Mouse (Mus musculus) kidney, embryonic 14.5 days (tissue): ENCODE results near the gene Crkl. TPM values are rescaled to one million over a fixed set of nuclear protein-coding genes. Genes with fewer than 3 reads are reported as not detected.
"Not testable (repeated sequence)": the region's sequence is repeated elsewhere in the genome, so short reads cannot be mapped to it uniquely, and the experiment has no call there.

Experiments used
- ATAC-seq: fragments of 200-750 bp; cut with Nextera tagmentation; 2 replicates; pipeline ENCODE4 v1.8.0; 2017; ENCODE audit warnings: moderate number of reproducible peaks, mild to moderate bottlenecking, moderate TSS enrichment, moderate library complexity; ENCODE audit not compliant: low FRiP score, low TSS enrichment
- H3K27ac ChIP-seq: fragments of 300-500 bp; sonication (generic); 2 replicates; pipeline ENCODE4 v1.5.1; 2014; ENCODE audit warnings: low read depth, mild to moderate bottlenecking, low read length, moderate library complexity, mixed read lengths
- H3K27me3 ChIP-seq: fragments of 300-500 bp; sonication (generic); 2 replicates; pipeline ENCODE4 v1.6.1; 2014; ENCODE audit warnings: mild to moderate bottlenecking, low read length; ENCODE audit not compliant: control insufficient read depth, insufficient read depth
- H3K36me3 ChIP-seq: fragments of 300-500 bp; sonication (generic); 2 replicates; pipeline ENCODE4 v1.6.1; 2014; ENCODE audit warnings: low read length, mixed read lengths; ENCODE audit not compliant: control insufficient read depth, insufficient read depth
- H3K4me1 ChIP-seq: fragments of 300-500 bp; sonication (generic); 2 replicates; pipeline ENCODE4 v1.6.1; 2014; ENCODE audit warnings: low read length, mixed read lengths; ENCODE audit not compliant: control insufficient read depth, insufficient read depth
- H3K4me2 ChIP-seq: fragments of 300-500 bp; sonication (generic); replicated peaks from 2 replicates; pipeline ENCODE4 v1.6.1; 2014; ENCODE audit warnings: low read depth, mild to moderate bottlenecking, low read length
- H3K4me3 ChIP-seq: fragments of 300-500 bp; sonication (generic); 2 replicates; pipeline ENCODE4 v1.5.1; 2014; ENCODE audit warnings: mild to moderate bottlenecking, low read length
- H3K9ac ChIP-seq: fragments of 300-500 bp; sonication (generic); 2 replicates; pipeline ENCODE4 v1.6.1; 2014; ENCODE audit warnings: low read depth, mild to moderate bottlenecking, low read length, moderate library complexity
- H3K9me3 ChIP-seq: fragments of 300-500 bp; sonication (generic); 2 replicates; pipeline ENCODE4 v1.6.1; 2016; ENCODE audit warnings: low read length; ENCODE audit not compliant: control insufficient read depth
- WGBS: fragments of 180-500 bp; shearing (Covaris S2); extraction: QIAGEN DNeasy Blood & Tissue Kit; methylation state at CpG from one replicate; pipeline ENCODE4 v1.1.7; 2014; 5-methylcytosine and 5-hydroxymethylcytosine counted together
- polyA plus RNA-seq: library from polyadenylated mRNA; unstranded; fragments of >200 nt; fragmentation: Nextera tagmentation; extraction: Ambion mirVana; gene quantifications from 2 replicates; pipeline ENCODE4 v1.2.1, GENCODE M21; 2014

Gene Crkl
- polyA plus RNA-seq, 1 experiment from 2014 or later = 77.9 TPM

DNA sequence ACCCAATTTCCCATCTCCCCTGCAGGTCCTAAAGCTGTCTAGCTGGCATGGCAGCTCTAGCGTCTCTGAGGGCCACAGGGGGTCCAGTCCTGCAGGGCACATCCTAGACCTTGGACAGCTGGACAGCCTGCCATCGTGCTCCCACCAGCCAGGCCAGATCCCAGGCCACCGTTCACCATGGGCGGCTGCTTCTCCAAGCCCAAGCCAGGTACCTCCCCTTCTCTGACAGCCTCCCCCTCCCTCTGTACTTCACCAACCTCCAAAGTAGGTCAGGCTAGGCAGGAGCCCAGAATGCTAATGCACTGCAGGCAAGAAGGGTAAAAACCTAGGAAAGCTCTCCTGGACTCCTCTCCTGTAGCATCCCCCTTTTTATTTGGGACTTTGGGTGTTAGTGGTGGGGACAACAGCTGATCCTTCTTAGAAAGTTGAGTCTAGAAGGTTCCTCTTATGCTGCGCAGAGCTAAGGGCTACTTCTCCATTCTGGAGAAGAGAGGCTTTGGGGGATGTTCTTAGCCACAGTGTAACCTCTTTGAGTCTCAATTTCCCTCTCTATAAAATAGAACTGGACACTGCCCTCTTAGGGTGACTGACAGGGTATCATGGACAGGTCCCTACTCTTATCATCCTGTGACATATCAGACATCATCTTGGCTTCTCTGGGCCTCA, 40.2 kb downstream of the Crkl start:
- Histone ChIP-seq H3K9ac (no peak overlapping the region), H3K36me3 (no peaks in the 10 kb centered on the region; the same call in 1 of the 2 replicates), H3K4me3 (no peak overlapping the region), H3K27me3 (peaks cover 7% of the 10 kb centered on the region; the same call in 1 of the 2 replicates), H3K9me3 (no peaks in the 10 kb centered on the region), H3K4me2 (no peak overlapping the region), H3K4me1 (peaks cover 4% of the 10 kb centered on the region; the same call in 1 of the 2 replicates), H3K27ac (no peak overlapping the region)
- no peak for ATAC-seq
- 62% methylated on average over 5 of the region's 5 CpGs for WGBS

DNA sequence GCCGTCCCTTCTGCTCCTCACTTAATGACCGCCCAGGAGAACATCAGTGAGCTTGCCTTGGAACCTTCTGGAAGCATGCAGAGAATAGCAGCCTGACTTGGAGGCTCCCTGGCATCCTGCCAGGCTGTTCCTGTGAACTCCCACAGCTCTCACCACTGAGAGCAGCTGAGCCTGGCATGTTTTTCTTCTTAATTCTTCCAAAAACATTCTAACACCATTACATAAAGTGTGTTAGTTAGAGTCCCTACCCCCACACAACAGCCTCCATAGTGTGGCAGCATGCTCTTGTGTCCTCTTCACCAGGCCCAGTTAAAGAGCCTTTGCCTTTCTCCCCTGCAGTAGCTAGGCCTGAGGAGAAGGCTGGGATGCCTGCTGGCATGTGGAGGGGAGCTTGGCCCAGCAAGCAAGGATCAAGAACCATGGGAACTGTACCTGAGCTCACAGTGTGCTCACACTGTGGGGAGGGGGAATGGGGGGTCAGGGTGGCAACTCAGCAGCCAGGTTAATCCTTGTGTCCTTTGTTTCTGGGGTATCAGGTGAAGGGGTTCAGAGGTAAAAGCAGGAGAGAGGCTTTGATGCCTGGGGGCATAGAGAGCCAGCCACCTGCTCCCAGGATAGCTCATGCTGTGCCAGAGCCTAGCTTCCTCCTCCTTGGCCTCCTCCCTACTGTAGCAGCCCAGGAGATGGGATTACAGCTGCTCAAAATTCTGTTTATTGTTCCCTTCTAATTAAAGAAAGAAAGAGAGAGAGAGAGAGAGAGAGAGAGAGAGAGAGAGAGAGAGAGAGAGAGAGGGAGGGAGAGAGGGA, 44.9 kb downstream of the Crkl start:
- Histone ChIP-seq H3K4me3 (no peak overlapping the region), H3K27ac (no peak overlapping the region), H3K4me1 (peaks cover 4% of the 10 kb centered on the region; the same call in 1 of the 2 replicates), H3K4me2 (no peak overlapping the region), H3K9me3 (no peaks in the 10 kb centered on the region), H3K27me3 (no peaks in the 10 kb centered on the region), H3K36me3 (no peaks in the 10 kb centered on the region), H3K9ac (no peak overlapping the region)
- no peak for ATAC-seq
- 65% methylated on average over 2 of the region's 2 CpGs for WGBS

DNA sequence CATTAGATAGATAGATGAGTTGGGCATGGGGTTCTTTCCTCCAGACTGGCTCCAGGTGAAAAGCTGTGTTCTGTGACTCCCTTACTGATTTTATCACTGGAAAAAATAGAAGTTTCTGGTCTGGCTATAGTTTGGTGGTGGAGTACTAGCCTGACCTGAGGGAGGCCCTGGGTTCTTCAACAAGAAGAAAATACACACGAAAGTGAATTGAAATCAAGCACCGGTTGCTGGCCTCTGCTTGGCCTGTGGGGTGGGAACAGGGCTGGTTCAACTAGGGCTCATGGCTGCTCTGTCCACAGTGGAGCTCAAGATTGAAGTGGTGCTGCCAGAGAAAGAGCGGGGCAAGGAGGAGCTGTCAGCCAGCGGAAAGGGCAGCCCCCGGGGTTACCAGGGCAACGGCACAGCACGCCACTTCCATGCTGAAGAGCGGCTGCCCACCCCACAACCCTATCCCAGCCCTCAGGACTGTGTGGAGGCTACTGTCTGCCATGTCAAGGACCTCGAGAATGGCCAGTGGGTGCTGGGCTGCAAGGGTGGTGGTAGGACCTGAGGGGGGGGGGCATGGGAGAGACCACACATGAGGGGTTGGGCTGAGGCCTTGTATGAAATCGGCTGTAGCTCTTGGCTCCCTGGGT, 47.6 kb downstream of the Crkl start:
- H3K27me3 ChIP-seq = no peaks in the 10 kb centered on the region
- H3K9ac ChIP-seq = no peak overlapping the region
- H3K4me1 ChIP-seq = peaks cover 4% of the 10 kb centered on the region; the same call in 1 of the 2 replicates
- no peak overlapping the region for H3K4me2 ChIP-seq
- H3K9me3 ChIP-seq = no peaks in the 10 kb centered on the region
- no peak for ATAC-seq
- no peak overlapping the region for H3K4me3 ChIP-seq
- no peak overlapping the region for H3K27ac ChIP-seq
- no peaks in the 10 kb centered on the region for H3K36me3 ChIP-seq
- WGBS = 37% methylated on average over 9 of the region's 10 CpGs

DNA sequence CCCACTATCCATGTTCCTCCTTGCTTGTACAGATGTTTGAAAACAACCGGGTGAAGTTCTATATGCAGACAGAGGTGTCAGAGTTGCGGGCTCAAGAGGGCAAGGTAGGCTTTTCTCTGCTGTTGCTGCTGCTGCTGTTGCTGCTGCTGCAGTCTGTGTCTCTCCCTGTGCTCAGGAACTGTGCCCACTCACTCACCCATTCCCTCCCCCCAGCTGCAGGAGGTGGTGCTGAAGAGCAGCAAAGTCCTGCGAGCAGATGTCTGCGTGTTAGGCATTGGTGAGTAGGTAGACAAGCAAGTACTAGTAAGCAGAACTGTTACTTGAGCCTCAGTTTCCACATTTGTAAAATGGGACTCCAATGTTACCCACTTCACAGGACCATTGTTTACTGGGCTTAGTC, 50.9 kb downstream of the Crkl start:
- H3K4me3 ChIP-seq = no peak overlapping the region
- WGBS = 82% methylated on average over 4 of the region's 4 CpGs
- H3K27ac ChIP-seq = no peak overlapping the region
- no peak for ATAC-seq
- H3K9me3 ChIP-seq = no peaks in the 10 kb centered on the region
- H3K4me2 ChIP-seq = no peak overlapping the region
- no peaks in the 10 kb centered on the region for H3K4me1 ChIP-seq
- H3K36me3 ChIP-seq = no peaks in the 10 kb centered on the region
- H3K27me3 ChIP-seq = no peaks in the 10 kb centered on the region
- H3K9ac ChIP-seq = no peak overlapping the region

DNA sequence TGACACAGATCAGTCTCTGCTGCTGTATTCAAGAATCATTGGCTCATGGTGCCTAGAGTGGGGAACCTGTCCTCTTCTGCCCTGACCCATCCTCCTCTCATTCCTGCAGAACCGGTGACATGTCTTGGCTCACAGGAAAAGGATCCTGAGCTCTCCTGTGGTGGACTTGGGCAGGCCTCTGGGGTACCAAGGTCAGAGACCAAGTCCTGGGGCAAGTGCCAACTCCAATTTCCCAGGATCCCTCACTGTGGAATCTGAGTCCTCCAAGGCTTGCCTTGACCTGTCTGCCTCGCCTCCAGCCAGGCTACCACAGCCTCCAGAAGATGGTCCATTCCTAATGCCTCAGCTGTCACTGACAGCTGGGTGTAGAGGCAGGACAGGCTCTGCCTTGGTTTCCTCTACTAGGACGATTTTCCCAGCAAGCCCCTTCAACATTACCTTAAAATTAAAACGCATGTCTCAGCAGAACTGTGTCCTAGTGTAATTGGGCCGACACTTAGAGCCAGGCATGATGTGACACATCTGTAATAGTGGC, 55.3 kb downstream of the Crkl start:
- Histone ChIP-seq H3K4me1 (peaks cover 7% of the 10 kb centered on the region), H3K4me3 (no peak overlapping the region), H3K27ac (no peak overlapping the region), H3K27me3 (no peaks in the 10 kb centered on the region), H3K4me2 (no peak overlapping the region), H3K9ac (no peak overlapping the region), H3K36me3 (peaks cover 4% of the 10 kb centered on the region; the same call in 1 of the 2 replicates), H3K9me3 (no peaks in the 10 kb centered on the region)
- ATAC-seq = no peak
- WGBS = 82% methylated on average over 5 of the region's 5 CpGs

DNA sequence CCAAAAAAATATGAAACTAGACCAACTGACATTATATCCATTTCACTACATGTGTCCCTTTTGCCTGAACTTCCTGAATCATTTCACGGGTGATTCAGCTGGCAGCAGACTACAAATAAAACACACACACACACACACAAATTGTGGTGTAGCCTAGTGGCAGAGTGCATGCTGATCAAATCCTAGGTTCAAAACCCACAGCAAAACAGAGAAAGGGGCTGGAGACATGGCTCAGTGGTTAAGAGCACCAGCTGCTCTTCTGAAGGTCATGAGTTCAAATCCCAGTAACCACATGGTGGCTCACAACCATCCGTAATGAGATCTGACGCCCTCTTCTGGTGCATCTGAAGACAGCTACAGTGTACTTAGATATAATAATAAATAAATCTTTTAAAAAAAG, 56.2 kb downstream of the Crkl start:
- peak overlapping the region; percentile 63 for H3K4me3 ChIP-seq
- H3K4me1 ChIP-seq, H3K27ac ChIP-seq, H3K9me3 ChIP-seq, ATAC-seq, H3K27me3 ChIP-seq: not testable (repeated sequence)
- WGBS = 30% methylated on average over 3 of the region's 3 CpGs
- H3K36me3 ChIP-seq = peaks cover 12% of the 10 kb centered on the region; the same call in 1 of the 2 replicates
- peak overlapping the region; percentile 75 for H3K9ac ChIP-seq
- peak overlapping the region; percentile 61 for H3K4me2 ChIP-seq

DNA sequence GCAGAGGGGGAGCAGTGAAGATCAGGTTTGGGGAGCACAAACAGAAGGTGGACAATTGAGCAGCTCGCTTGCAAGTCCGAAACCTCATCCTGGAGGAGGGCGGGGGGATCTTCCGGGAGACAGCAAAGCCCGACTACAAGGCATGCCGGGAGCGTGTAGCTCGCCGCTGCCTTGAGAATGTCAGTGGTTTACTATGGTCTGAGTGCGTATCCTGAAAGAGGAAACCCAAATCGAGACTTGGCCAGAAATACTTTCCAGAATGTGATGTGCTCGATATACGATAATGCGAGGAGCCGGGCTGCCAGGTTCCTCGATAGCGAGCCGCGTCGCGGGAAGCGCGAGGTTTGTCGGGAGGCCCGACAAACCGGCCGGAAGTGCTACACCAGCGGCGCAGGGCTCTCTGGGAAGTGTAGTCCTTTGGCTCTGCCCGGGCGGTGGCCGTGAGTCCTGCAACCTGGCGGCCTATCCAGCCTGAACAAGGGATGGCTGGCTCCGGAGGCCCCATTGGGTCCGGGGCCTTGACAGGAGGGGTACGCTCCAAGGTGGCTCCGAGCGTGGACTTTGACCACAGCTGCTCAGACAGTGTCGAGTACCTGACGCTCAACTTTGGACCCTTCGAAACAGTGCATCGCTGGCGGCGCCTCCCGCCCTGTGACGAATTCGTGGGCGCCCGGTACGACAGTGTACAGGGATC, 56.9 kb downstream of the Crkl start, which contains the start of gene Lztr1:
Gene Lztr1 (plus strand): TSS at position 143 of the 694 bp plus-strand sequence.
- no peaks in the 10 kb centered on the region for H3K27me3 ChIP-seq
- ATAC-seq = peak; percentile 98
- peak within 1 kb of the TSS; percentile 75 for H3K9ac ChIP-seq
- peak within 1 kb of the TSS; percentile 61 for H3K4me2 ChIP-seq
- H3K27ac ChIP-seq = peak within 1 kb of the TSS; percentile 68; the same call in 1 of the 2 replicates
- peak within 1 kb of the TSS; percentile 63 for H3K4me3 ChIP-seq
- peaks cover 18% of the 10 kb centered on the region for H3K36me3 ChIP-seq
- H3K4me1 ChIP-seq = peaks cover 7% of the 10 kb centered on the region
- WGBS = 1% methylated on average over 50 of the region's 50 CpGs
- H3K9me3 ChIP-seq = no peaks in the 10 kb centered on the region

DNA sequence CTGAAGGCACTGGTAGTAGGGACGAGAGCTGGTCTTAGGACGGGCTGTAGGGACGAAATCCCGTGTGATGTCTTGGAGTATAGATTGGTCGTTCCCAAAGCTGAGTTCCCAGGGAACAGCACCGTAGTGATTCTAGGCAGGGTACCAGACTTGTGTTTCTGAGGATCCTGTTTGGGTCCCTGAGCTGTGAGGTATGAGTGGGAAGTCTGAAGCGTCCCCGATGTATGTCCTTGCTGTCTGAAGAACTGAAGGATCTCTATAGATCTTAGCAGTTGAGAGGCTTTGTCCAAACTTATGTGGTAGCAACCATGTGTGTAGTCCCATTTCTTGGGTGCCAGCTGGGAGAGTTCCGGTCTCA, 57.4 kb downstream of the Crkl start:
- H3K27ac ChIP-seq = no peak overlapping the region
- ATAC-seq = peak; percentile 2; the same call in 1 of the 2 replicates

More for the DNA sequence above, 57.4 kb downstream of the Crkl start:
- peak overlapping the region; percentile 63 for H3K4me3 ChIP-seq
- H3K27me3 ChIP-seq = no peaks in the 10 kb centered on the region
- H3K9me3 ChIP-seq = no peaks in the 10 kb centered on the region
- peaks cover 7% of the 10 kb centered on the region for H3K4me1 ChIP-seq
- peaks cover 22% of the 10 kb centered on the region for H3K36me3 ChIP-seq
- peak overlapping the region; percentile 75 for H3K9ac ChIP-seq
- H3K4me2 ChIP-seq = peak overlapping the region; percentile 61
- WGBS = 14% methylated on average over 9 of the region's 9 CpGs
